Mouse (Mus musculus) neural tube, embryonic 12.5 days (tissue): ENCODE data around the gene Vps53. TPM values are rescaled to one million over a fixed set of nuclear protein-coding genes. Genes with fewer than 3 reads are reported as not detected.

ENCODE experiments used
- ATAC-seq: fragments of 200-750 bp; cut with Nextera tagmentation; 2 replicates; pipeline ENCODE4 v1.8.0; 2017; ENCODE audit warnings: low read depth, mild to moderate bottlenecking, moderate TSS enrichment, moderate library complexity; ENCODE audit not compliant: low FRiP score
- H3K27ac ChIP-seq: fragments of 300-500 bp; sonication (generic); 2 replicates; pipeline ENCODE4 v1.5.1; 2016
- H3K27me3 ChIP-seq: fragments of 300-500 bp; sonication (generic); replicated peaks from 2 replicates; pipeline ENCODE4 v1.6.1; 2016; ENCODE audit warnings: mild to moderate bottlenecking
- H3K36me3 ChIP-seq: fragments of 300-500 bp; sonication (generic); 2 replicates; pipeline ENCODE4 v1.6.1; 2016; ENCODE audit warnings: mild to moderate bottlenecking
- H3K4me1 ChIP-seq: fragments of 300-500 bp; sonication (generic); 2 replicates; pipeline ENCODE4 v1.6.1; 2016
- H3K4me2 ChIP-seq: fragments of 300-500 bp; sonication (generic); replicated peaks from 2 replicates; pipeline ENCODE4 v1.6.1; 2016; ENCODE audit warnings: mild to moderate bottlenecking
- H3K4me3 ChIP-seq: fragments of 300-500 bp; sonication (generic); 2 replicates; pipeline ENCODE4 v1.5.1; 2016
- H3K9ac ChIP-seq: fragments of 300-500 bp; sonication (generic); 2 replicates; pipeline ENCODE4 v1.6.1; 2016; ENCODE audit warnings: mild to moderate bottlenecking
- H3K9me3 ChIP-seq: fragments of 300-500 bp; sonication (generic); 2 replicates; pipeline ENCODE4 v1.6.1; 2016; ENCODE audit warnings: mild to moderate bottlenecking
- WGBS: fragments of 180-500 bp; shearing (Covaris S2); methylation state at CpG from one replicate; pipeline ENCODE4 v1.1.7; 2016; 5-methylcytosine and 5-hydroxymethylcytosine counted together
- polyA plus RNA-seq: library from polyadenylated mRNA; unstranded; fragments of >200 nt; fragmentation: Nextera tagmentation; extraction: Ambion mirVana; gene quantifications from 2 replicates; pipeline ENCODE4 v1.2.1, GENCODE M21; 2016

The Vps53 gene
- polyA plus RNA-seq, 1 experiment from 2014 or later, result 62.2 TPM

GRCm38 (mm10) chr11:76089776-76090175, 89.7 kb downstream of the Vps53 start:
- Histone ChIP-seq H3K9me3 (no peaks in the 10 kb centered on the region), H3K27me3 (no peaks in the 10 kb centered on the region), H3K27ac (no peak overlapping the region), H3K4me1 (no peaks in the 10 kb centered on the region), H3K4me2 (no peak overlapping the region), H3K4me3 (no peak overlapping the region), H3K36me3 (peaks cover 35% of the 10 kb centered on the region), H3K9ac (no peak overlapping the region)
- WGBS, result 92% methylated on average over 6 of the region's 6 CpGs
- no peak for ATAC-seq

GRCm38 (mm10) chr11:76088506-76088905, 90.9 kb downstream of the Vps53 start:
- no peak overlapping the region for H3K4me2 ChIP-seq
- WGBS, result 88% methylated on average over 4 of the region's 4 CpGs
- H3K36me3 ChIP-seq, result peaks cover 35% of the 10 kb centered on the region
- no peaks in the 10 kb centered on the region for H3K9me3 ChIP-seq
- H3K9ac ChIP-seq, result no peak overlapping the region
- no peak overlapping the region for H3K27ac ChIP-seq
- no peak for ATAC-seq
- H3K4me3 ChIP-seq, result no peak overlapping the region
- H3K27me3 ChIP-seq, result no peaks in the 10 kb centered on the region
- H3K4me1 ChIP-seq, result no peaks in the 10 kb centered on the region

- WGBS, result 73% methylated on average over 5 of the region's 5 CpGs
- Histone ChIP-seq H3K27me3 (no peaks in the 10 kb centered on the region), H3K4me2 (no peak overlapping the region), H3K9ac (no peak overlapping the region), H3K4me3 (no peak overlapping the region), H3K27ac (no peak overlapping the region), H3K36me3 (peaks cover 49% of the 10 kb centered on the region), H3K4me1 (no peaks in the 10 kb centered on the region; the same call in 1 of the 2 replicates), H3K9me3 (no peaks in the 10 kb centered on the region)
- ATAC-seq, result no peak
Measured at GRCm38 (mm10) chr11:76085898-76086591, 93.4 kb downstream of the Vps53 start.

- no peak overlapping the region for H3K27ac ChIP-seq
- ATAC-seq, result no peak
- WGBS, result 91% methylated on average over 1 of the region's 1 CpGs
- no peak overlapping the region for H3K4me2 ChIP-seq
- no peak overlapping the region for H3K4me3 ChIP-seq
- peaks cover 51% of the 10 kb centered on the region for H3K36me3 ChIP-seq
- H3K4me1 ChIP-seq, result no peaks in the 10 kb centered on the region; the same call in 1 of the 2 replicates
- H3K27me3 ChIP-seq, result no peaks in the 10 kb centered on the region
- H3K9me3 ChIP-seq, result no peaks in the 10 kb centered on the region
- no peak overlapping the region for H3K9ac ChIP-seq
Measured at GRCm38 (mm10) chr11:76084943-76085342, 94.5 kb downstream of the Vps53 start.

- Histone ChIP-seq H3K27ac (no peak overlapping the region), H3K4me2 (no peak overlapping the region), H3K36me3 (peaks cover 54% of the 10 kb centered on the region), H3K4me1 (no peaks in the 10 kb centered on the region; the same call in 1 of the 2 replicates), H3K4me3 (no peak overlapping the region), H3K27me3 (no peaks in the 10 kb centered on the region), H3K9ac (no peak overlapping the region), H3K9me3 (no peaks in the 10 kb centered on the region)
- WGBS, result 29% methylated on average over 3 of the region's 3 CpGs
- ATAC-seq, result no peak
Measured at GRCm38 (mm10) chr11:76083941-76084367, 95.5 kb downstream of the Vps53 start.

- 70% methylated on average over 6 of the region's 6 CpGs for WGBS
- Histone ChIP-seq H3K9me3 (no peaks in the 10 kb centered on the region), H3K27ac (no peak overlapping the region), H3K9ac (no peak overlapping the region), H3K27me3 (no peaks in the 10 kb centered on the region), H3K4me2 (no peak overlapping the region), H3K4me3 (no peak overlapping the region), H3K4me1 (no peaks in the 10 kb centered on the region; the same call in 1 of the 2 replicates), H3K36me3 (peaks cover 44% of the 10 kb centered on the region)
- ATAC-seq, result no peak
Measured at GRCm38 (mm10) chr11:76081048-76081640, 98.3 kb downstream of the Vps53 start.

- Histone ChIP-seq H3K27ac (no peak overlapping the region), H3K27me3 (no peaks in the 10 kb centered on the region), H3K4me3 (no peak overlapping the region), H3K36me3 (peaks cover 45% of the 10 kb centered on the region), H3K9ac (no peak overlapping the region), H3K9me3 (no peaks in the 10 kb centered on the region), H3K4me1 (no peaks in the 10 kb centered on the region; the same call in 1 of the 2 replicates), H3K4me2 (no peak overlapping the region)
- WGBS, result 81% methylated on average over 2 of the region's 2 CpGs
- ATAC-seq, result no peak
Measured at GRCm38 (mm10) chr11:76080293-76080692, 99.2 kb downstream of the Vps53 start.

- H3K27me3 ChIP-seq, result no peaks in the 10 kb centered on the region
- no peaks in the 10 kb centered on the region for H3K9me3 ChIP-seq
- no peak overlapping the region for H3K4me3 ChIP-seq
- no peak overlapping the region for H3K27ac ChIP-seq
- H3K9ac ChIP-seq, result no peak overlapping the region
- no peaks in the 10 kb centered on the region; the same call in 1 of the 2 replicates for H3K4me1 ChIP-seq
- ATAC-seq, result no peak
- peaks cover 46% of the 10 kb centered on the region for H3K36me3 ChIP-seq
- WGBS, result 87% methylated on average over 6 of the region's 6 CpGs
- H3K4me2 ChIP-seq, result no peak overlapping the region
Measured at GRCm38 (mm10) chr11:76077341-76077740, 102.1 kb downstream of the Vps53 start.

GRCm38 (mm10) chr11:76074296-76075093, 105.0 kb downstream of the Vps53 start:
- no peak for ATAC-seq
- no peak overlapping the region for H3K27ac ChIP-seq

GRCm38 (mm10) chr11:76069816-76070215, 109.6 kb downstream of the Vps53 start:
- Histone ChIP-seq H3K27ac (no peak overlapping the region), H3K36me3 (peaks cover 19% of the 10 kb centered on the region; the same call in 1 of the 2 replicates), H3K4me1 (no peaks in the 10 kb centered on the region), H3K9me3 (no peaks in the 10 kb centered on the region), H3K4me2 (no peak overlapping the region), H3K27me3 (no peaks in the 10 kb centered on the region), H3K9ac (no peak overlapping the region), H3K4me3 (no peak overlapping the region)
- no peak for ATAC-seq
- WGBS, result 93% methylated on average over 6 of the region's 6 CpGs

More at GRCm38 (mm10) chr11:76074296-76075093, 105.0 kb downstream of the Vps53 start:
- Histone ChIP-seq H3K4me2 (no peak overlapping the region), H3K4me3 (no peak overlapping the region), H3K27me3 (no peaks in the 10 kb centered on the region), H3K36me3 (peaks cover 26% of the 10 kb centered on the region), H3K9ac (no peak overlapping the region), H3K9me3 (no peaks in the 10 kb centered on the region), H3K4me1 (no peaks in the 10 kb centered on the region)
- 75% methylated on average over 11 of the region's 11 CpGs for WGBS

GRCm38 (mm10) chr11:76066563-76067156, 112.8 kb downstream of the Vps53 start:
- Histone ChIP-seq H3K27ac (no peak overlapping the region), H3K9me3 (no peaks in the 10 kb centered on the region), H3K4me1 (no peaks in the 10 kb centered on the region), H3K4me3 (no peak overlapping the region), H3K27me3 (no peaks in the 10 kb centered on the region), H3K36me3 (peaks cover 25% of the 10 kb centered on the region; the same call in 1 of the 2 replicates), H3K9ac (no peak overlapping the region), H3K4me2 (no peak overlapping the region)
- 89% methylated on average over 15 of the region's 15 CpGs for WGBS
- ATAC-seq, result no peak
